In the genomic region with DNA sequence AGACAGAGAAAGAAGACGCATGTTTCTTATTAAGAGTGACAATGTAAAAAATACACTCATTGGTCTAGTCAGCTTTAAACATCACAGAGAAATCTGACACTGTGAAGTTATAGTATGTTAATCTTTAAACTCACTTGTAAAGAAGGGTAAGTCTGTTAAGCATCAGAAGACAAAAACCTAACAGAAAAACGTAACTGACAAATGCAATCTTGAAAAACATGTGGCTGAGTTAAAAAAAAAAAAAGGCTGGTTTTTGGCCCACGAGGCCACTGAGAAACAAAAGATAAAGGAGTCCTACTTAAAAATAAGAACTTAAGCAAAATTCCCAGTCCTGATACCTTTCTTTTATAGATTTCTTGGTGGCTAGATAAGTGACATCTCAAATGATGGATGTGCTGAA, we compare ENCODE assay signal across 21 mouse cellular contexts. TPM values are rescaled to one million over a fixed set of nuclear protein-coding genes. Genes with fewer than 3 reads are reported as not detected.
DNase-seq lines count a peak whose midpoint lies in the region; ATAC-seq and TF ChIP-seq lines count a peak whose summit lies in the region.
"Had no signal": no experiment of that assay in that cellular context is flagged by ENCODE, and none has a peak within 500 bp of the region (broad histone marks: within the 10 kb centered on the region; RNA-seq: fewer than 3 reads in every experiment).

No protein-coding gene starts in this region.

- TF ChIP-seq POLR2A in MEL (IDR thresholded peaks at IDR 0.05; ENCODE audit: control insufficient read depth in 1 of 2, insufficient read depth in 1 of 2, low read depth in 1 of 2, low read length in 2 of 2, poor library complexity in 1 of 2): no peak

- H3K9me3 ChIP-seq in liver, postnatal 0 days (ENCODE audit: low read length): no peaks in the 10 kb centered on the region
- no peaks in the 10 kb centered on the region for H3K9me3 ChIP-seq in MEL (replicated peaks; ENCODE audit: insufficient read depth, low read length)
- H3K9me3 ChIP-seq: embryonic facial prominence, embryonic 10.5 days; embryonic facial prominence, embryonic 12.5 days; forebrain, embryonic 13.5 days; forebrain, embryonic 15.5 days had no signal

- no peak for DNase-seq in liver, postnatal 0 days
- DNase-seq in liver (no peak), MEL (ENCODE audit: low read depth, low spot score) (peak; percentile 62)
- DNase-seq in natural killer cell, adult 2 months (ENCODE audit: low spot score in 2 of 2): no peak
- no peak for DNase-seq in thymus, postnatal 10 days (ENCODE audit: low spot score in 2 of 2)
- DNase-seq: adrenal gland, adult 2 months; adrenal gland, postnatal 10 days; adrenal gland, postnatal 25 days; cerebellum, adult 11 months; cerebellum, adult 18-20 months; cerebellum, adult 8-10 months; cerebellum, adult 9-11 months; cerebellum, postnatal 14 days; cerebellum, postnatal 36 days; forebrain, postnatal 0 days had no signal

- H3K4me1 ChIP-seq in liver, postnatal 0 days (ENCODE audit: insufficient read depth): no peaks in the 10 kb centered on the region
- H3K4me1 ChIP-seq in MEL (ENCODE audit: control insufficient read depth in 1 of 2, insufficient read depth in 2 of 2, low read length in 2 of 2): peaks cover 12 to 26% of the 10 kb centered on the region in 2 experiments
- H3K4me1 ChIP-seq: embryonic facial prominence, embryonic 10.5 days; embryonic facial prominence, embryonic 12.5 days; forebrain, embryonic 13.5 days; forebrain, embryonic 15.5 days had no signal

- no peak overlapping the region for H3K4me2 ChIP-seq in liver, postnatal 0 days (ENCODE audit: low read depth, low read length)
- H3K4me2 ChIP-seq: embryonic facial prominence, embryonic 12.5 days; forebrain, embryonic 13.5 days; forebrain, embryonic 15.5 days had no signal

- no peaks in the 10 kb centered on the region for H3K79me2 ChIP-seq in MEL (ENCODE audit: control insufficient read depth, insufficient read depth, low read length, poor library complexity)

- H3K27ac ChIP-seq in liver, postnatal 0 days (ENCODE audit: low read depth): no peak overlapping the region
- H3K27ac ChIP-seq in MEL (ENCODE audit: control insufficient read depth, low read depth, low read length): peak overlapping the region; percentile 87
- H3K27ac ChIP-seq: embryonic facial prominence, embryonic 10.5 days; embryonic facial prominence, embryonic 12.5 days; forebrain, embryonic 13.5 days; forebrain, embryonic 15.5 days had no signal

- no peak for ATAC-seq in liver, postnatal 0 days
- peak; percentile 68 for ATAC-seq in megakaryocyte progenitor cell, adult 5-6 weeks (replicated peaks; ENCODE audit: poor library complexity)
- ATAC-seq in granulocyte monocyte progenitor cell, adult 5-6 weeks (replicated peaks; ENCODE audit: poor library complexity, severe bottlenecking): no peak
- ATAC-seq: forebrain, embryonic 13.5 days; forebrain, embryonic 15.5 days; forebrain, postnatal 0 days had no signal

- no peaks in the 10 kb centered on the region for H3K36me3 ChIP-seq in liver, postnatal 0 days (replicated peaks; ENCODE audit: insufficient read depth, low read length)
- peaks cover 0 to 20% of the 10 kb centered on the region in 2 experiments; a peak in 2 of 4 replicates for H3K36me3 ChIP-seq in MEL (ENCODE audit: control insufficient read depth in 1 of 2, insufficient read depth in 2 of 2, low read length in 2 of 2)

- TF ChIP-seq RAD21 in MEL (IDR thresholded peaks at IDR 0.05; ENCODE audit: low read depth, low read length): no peak

- no peaks in the 10 kb centered on the region for H3K27me3 ChIP-seq in liver, postnatal 0 days (ENCODE audit: insufficient read depth, low read length)
- no peaks in the 10 kb centered on the region for H3K27me3 ChIP-seq in MEL (ENCODE audit: control insufficient read depth in 1 of 2, insufficient read depth in 2 of 2, low read length in 2 of 2)
- H3K27me3 ChIP-seq: embryonic facial prominence, embryonic 12.5 days; forebrain, embryonic 13.5 days; forebrain, embryonic 15.5 days had no signal

- 48% methylated on average over 3 of the region's 3 CpGs for WGBS in liver, postnatal 0 days (ENCODE audit: insufficient replicate concordance)

- H3K9ac ChIP-seq in liver, postnatal 0 days (replicated peaks): no peak overlapping the region
- no peak overlapping the region for H3K9ac ChIP-seq in MEL (ENCODE audit: control insufficient read depth, low read depth, low read length, poor library complexity, severe bottlenecking)
- H3K9ac ChIP-seq: embryonic facial prominence, embryonic 12.5 days; forebrain, embryonic 13.5 days; forebrain, embryonic 15.5 days; forebrain, postnatal 0 days had no signal

- TF ChIP-seq CTCF in liver, postnatal 0 days (IDR thresholded peaks at IDR 0.05; ENCODE audit: low read depth): no peak
- no peak for TF ChIP-seq CTCF in MEL (IDR thresholded peaks at IDR 0.05 in 2 of 3, conservative IDR thresholded peaks at IDR 0.05 in 1 of 3; ENCODE audit: control insufficient read depth in 1 of 3, insufficient read depth in 1 of 3, low read depth in 2 of 3, low read length in 3 of 3, poor library complexity in 1 of 3, severe bottlenecking in 1 of 3)

- no peak overlapping the region for H3K4me3 ChIP-seq in liver, postnatal 0 days (ENCODE audit: low read depth, low read length)
- no peak overlapping the region for H3K4me3 ChIP-seq in MEL (ENCODE audit: control insufficient read depth in 1 of 2, insufficient read depth in 1 of 2, low read depth in 2 of 2, low read length in 2 of 2)
- H3K4me3 ChIP-seq: embryonic facial prominence, embryonic 10.5 days; embryonic facial prominence, embryonic 12.5 days; forebrain, embryonic 13.5 days; forebrain, embryonic 15.5 days had no signal

- peak; percentile 88 for TF ChIP-seq EP300 in liver, postnatal 0 days (IDR thresholded peaks at IDR 0.05; ENCODE audit: low read depth)
- TF ChIP-seq EP300 in MEL (IDR thresholded peaks at IDR 0.05; ENCODE audit: low read depth in 1 of 2, low read length in 2 of 2): peak; percentile 87 to 94

TF ChIP-seq in MEL, 35 proteins besides CTCF, POLR2A, EP300 and RAD21:
- TF ChIP-seq MYB (IDR thresholded peaks at IDR 0.05; ENCODE audit: low read depth, low read length) (peak; percentile 94), MAZ (IDR thresholded peaks at IDR 0.05; ENCODE audit: low read depth, low read length) (no peak), ETS1 (IDR thresholded peaks at IDR 0.05; ENCODE audit: low read depth, low read length) (peak; percentile 91), MAX (IDR thresholded peaks at IDR 0.05; ENCODE audit: low read length) (peak; percentile 71; the same call in 1 of the 2 replicates), SMC3 (IDR thresholded peaks at IDR 0.05; ENCODE audit: low read depth, low read length) (no peak), GATA1 (IDR thresholded peaks at IDR 0.05; ENCODE audit: low read depth, low read length) (peak; percentile 68), MAFK (IDR thresholded peaks at IDR 0.05; ENCODE audit: borderline replicate concordance, low read depth, low read length) (peak; percentile 39; the same call in 1 of the 2 replicates), BHLHE40 (IDR thresholded peaks at IDR 0.05; ENCODE audit: borderline replicate concordance, low read depth, low read length) (peak; percentile 55; the same call in 1 of the 2 replicates), SIN3A (IDR thresholded peaks at IDR 0.05; ENCODE audit: low read length) (peak; percentile 78), TCF12 (IDR thresholded peaks at IDR 0.05; ENCODE audit: low read depth, low read length) (peak; percentile 91), MXI1 (IDR thresholded peaks at IDR 0.05; ENCODE audit: low read depth, low read length) (peak; percentile 74), UBTF (IDR thresholded peaks at IDR 0.05; ENCODE audit: borderline replicate concordance, insufficient read depth, low read depth, low read length) (no peak), MYC (IDR thresholded peaks at IDR 0.05; ENCODE audit: low read depth, low read length) (peak; percentile 88), USF1 (IDR thresholded peaks at IDR 0.05; ENCODE audit: low read depth, low read length) (peak; percentile 46; the same call in 1 of the 2 replicates), TBP (IDR thresholded peaks at IDR 0.05; ENCODE audit: low read depth, low read length) (no peak), ZNF384 (IDR thresholded peaks at IDR 0.05; ENCODE audit: low read depth, low read length) (peak; percentile 98), NELFE (IDR thresholded peaks at IDR 0.05; ENCODE audit: low read depth, low read length) (no peak), RCOR1 (IDR thresholded peaks at IDR 0.05; ENCODE audit: low read depth, low read length) (peak; percentile 75), JUND (IDR thresholded peaks at IDR 0.05; ENCODE audit: low read depth, low read length) (no peak), ELF1 (IDR thresholded peaks at IDR 0.05; ENCODE audit: low read depth, low read length) (no peak), TAL1 (IDR thresholded peaks at IDR 0.05; ENCODE audit: low read length) (no peak), ZMIZ1 (IDR thresholded peaks at IDR 0.05; ENCODE audit: low read depth, low read length) (0 out of 2 replicates have a peak, but pooled peaks have one; percentile 53)
TF ChIP-seq in MEL: peak in this region for 14.

RNA-seq across cellular contexts. Expression of a gene that starts 57.6 kb away (rescaled TPM):
- polyA plus RNA-seq in liver, postnatal 0 days (2015; fragmentation: Nextera tagmentation; extraction: Ambion mirVana): 0.72 and 0.75 TPM in 2 replicates
- total RNA-seq in MEL (2012; rRNA removed): 1.3 and 1.7 TPM in 2 replicates
- 1 to 10 TPM in 1 of 2 experiments, not detected in 1; 1.3 TPM for polyA plus RNA-seq in MEL (2012; ENCODE audit: insufficient read depth in 1 of 2, insufficient read length in 2 of 2, low read depth in 1 of 2, low replicate concordance in 2 of 2, missing spikeins in 1 of 2)
- 4.3 and 4.8 TPM in 2 replicates for total RNA-seq in megakaryocyte progenitor cell, adult 5-6 weeks (2015)
- total RNA-seq in megakaryocyte progenitor cell, adult 5-6 weeks (2017): 4.3 and 4.6 TPM in 2 replicates
- total RNA-seq in granulocyte monocyte progenitor cell, adult 5-6 weeks (2014; fragmentation: Nextera tagmentation): 4.8 and 8.8 TPM in 2 replicates
- 4.5 and 6.1 TPM in 2 replicates for total RNA-seq in granulocyte monocyte progenitor cell, adult 5-6 weeks (2017)
